Mouse (Mus musculus) limb, embryonic 12.5 days (tissue): ENCODE results near the gene Gabarap. TPM values are rescaled to one million over a fixed set of nuclear protein-coding genes. Genes with fewer than 3 reads are reported as not detected.
A peak's percentile ranks its signal among the peaks of the same experiment; 100 is the strongest.

Experiments
- ATAC-seq: fragments of 200-750 bp; cut with Nextera tagmentation; 2 replicates; pipeline ENCODE4 v1.8.0; 2017; ENCODE audit warnings: low read depth, moderate TSS enrichment; ENCODE audit not compliant: insufficient number of reproducible peaks, insufficient read depth, low FRiP score, low TSS enrichment
- H3K27ac ChIP-seq: fragments of 300-500 bp; sonication (generic); 2 replicates; pipeline ENCODE4 v1.5.1; 2016; ENCODE audit warnings: mild to moderate bottlenecking, moderate library complexity
- H3K27me3 ChIP-seq: fragments of 300-500 bp; sonication (generic); 2 replicates; pipeline ENCODE4 v1.6.1; 2016; ENCODE audit warnings: mild to moderate bottlenecking, moderate library complexity
- H3K36me3 ChIP-seq: fragments of 300-500 bp; sonication (generic); 2 replicates; pipeline ENCODE4 v1.6.1; 2016; ENCODE audit warnings: mild to moderate bottlenecking, moderate library complexity
- H3K4me1 ChIP-seq: fragments of 300-500 bp; sonication (generic); replicated peaks from 2 replicates; pipeline ENCODE4 v1.6.1; 2016
- H3K4me2 ChIP-seq: fragments of 300-500 bp; sonication (generic); 2 replicates; pipeline ENCODE4 v1.6.1; 2016; ENCODE audit warnings: mild to moderate bottlenecking, moderate library complexity
- H3K4me3 ChIP-seq: fragments of 300-500 bp; sonication (generic); replicated peaks from 2 replicates; pipeline ENCODE4 v1.5.1; 2016; ENCODE audit warnings: mild to moderate bottlenecking
- H3K9ac ChIP-seq: fragments of 300-500 bp; sonication (generic); replicated peaks from 2 replicates; pipeline ENCODE4 v1.6.1; 2016; ENCODE audit warnings: mild to moderate bottlenecking, moderate library complexity
- H3K9me3 ChIP-seq: fragments of 300-500 bp; sonication (generic); 2 replicates; pipeline ENCODE4 v1.6.1; 2016; ENCODE audit warnings: mild to moderate bottlenecking, moderate library complexity
- WGBS: fragments of 180-500 bp; shearing (Covaris S2); methylation state at CpG from one replicate; pipeline ENCODE4 v1.1.7; 2016; 5-methylcytosine and 5-hydroxymethylcytosine counted together
- polyA plus RNA-seq: library from polyadenylated mRNA; unstranded; fragments of >200 nt; fragmentation: Nextera tagmentation; extraction: Ambion mirVana; gene quantifications from 2 replicates; pipeline ENCODE4 v1.2.1, GENCODE M21; 2016

Gene Gabarap
- polyA plus RNA-seq, 1 experiment from 2014 or later = 398 TPM

DNA sequence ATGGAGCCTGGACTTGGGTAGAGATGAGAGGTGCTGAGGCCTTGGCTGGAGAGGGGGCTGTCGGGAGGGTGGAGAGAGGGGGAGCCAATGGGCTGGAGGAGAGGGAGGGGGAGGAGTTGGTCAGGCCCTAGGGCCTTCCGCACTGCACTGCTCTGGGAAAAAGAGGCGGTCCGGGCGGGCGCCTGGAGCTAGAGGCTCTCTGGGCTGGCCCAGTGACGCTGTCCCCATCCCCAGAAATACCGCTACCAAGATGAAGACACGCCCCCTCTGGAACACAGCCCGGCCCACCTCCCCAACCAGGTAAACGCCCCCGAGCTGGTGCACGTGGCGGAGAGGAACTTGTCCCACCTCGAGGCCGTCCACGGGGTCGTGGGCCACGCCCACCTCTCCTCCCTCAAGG lies 35.7 kb downstream of the Gabarap start:
- Histone ChIP-seq H3K4me1 (peaks cover 69% of the 10 kb centered on the region), H3K4me2 (peak overlapping the region; percentile 52), H3K36me3 (peaks cover 16% of the 10 kb centered on the region), H3K27me3 (no peaks in the 10 kb centered on the region), H3K9me3 (no peaks in the 10 kb centered on the region), H3K4me3 (peak overlapping the region; percentile 23), H3K9ac (no peak overlapping the region; the same call in 1 of the 2 replicates), H3K27ac (peak overlapping the region; percentile 64)
- 5% methylated on average over 19 of the region's 19 CpGs for WGBS
- peak; percentile 58 for ATAC-seq

- H3K36me3 ChIP-seq = peaks cover 23% of the 10 kb centered on the region
- peaks cover 65% of the 10 kb centered on the region for H3K4me1 ChIP-seq
- peak overlapping the region; percentile 52 for H3K4me2 ChIP-seq
- ATAC-seq = no peak
- H3K9ac ChIP-seq = no peak overlapping the region
- no peaks in the 10 kb centered on the region for H3K9me3 ChIP-seq
- H3K27ac ChIP-seq = peak overlapping the region; percentile 64
- WGBS = 36% methylated on average over 9 of the region's 9 CpGs
- H3K4me3 ChIP-seq = no peak overlapping the region
- no peaks in the 10 kb centered on the region for H3K27me3 ChIP-seq
Observed at GRCm38 (mm10) chr11:70027397-70027796, 36.5 kb downstream of the Gabarap start.

- Histone ChIP-seq H3K9ac (no peak overlapping the region; the same call in 1 of the 2 replicates), H3K4me1 (peaks cover 61% of the 10 kb centered on the region), H3K4me2 (peak overlapping the region; percentile 62), H3K27me3 (no peaks in the 10 kb centered on the region), H3K9me3 (no peaks in the 10 kb centered on the region), H3K36me3 (peaks cover 32% of the 10 kb centered on the region), H3K4me3 (peak overlapping the region; percentile 27), H3K27ac (peak overlapping the region; percentile 76)
- 30% methylated on average over 12 of the region's 12 CpGs for WGBS
- no peak for ATAC-seq
Observed at GRCm38 (mm10) chr11:70028401-70029129, 37.6 kb downstream of the Gabarap start.

- Histone ChIP-seq H3K27me3 (no peaks in the 10 kb centered on the region), H3K36me3 (peaks cover 37% of the 10 kb centered on the region), H3K4me3 (peak overlapping the region; percentile 27), H3K27ac (peak overlapping the region; percentile 76), H3K9ac (no peak overlapping the region), H3K4me2 (peak overlapping the region; percentile 62), H3K4me1 (peaks cover 54% of the 10 kb centered on the region), H3K9me3 (no peaks in the 10 kb centered on the region)
- WGBS = under 1% methylated on average over 20 of the region's 20 CpGs
- ATAC-seq = peak; percentile 68
Observed at GRCm38 (mm10) chr11:70029130-70029801, 38.3 kb downstream of the Gabarap start.

DNA sequence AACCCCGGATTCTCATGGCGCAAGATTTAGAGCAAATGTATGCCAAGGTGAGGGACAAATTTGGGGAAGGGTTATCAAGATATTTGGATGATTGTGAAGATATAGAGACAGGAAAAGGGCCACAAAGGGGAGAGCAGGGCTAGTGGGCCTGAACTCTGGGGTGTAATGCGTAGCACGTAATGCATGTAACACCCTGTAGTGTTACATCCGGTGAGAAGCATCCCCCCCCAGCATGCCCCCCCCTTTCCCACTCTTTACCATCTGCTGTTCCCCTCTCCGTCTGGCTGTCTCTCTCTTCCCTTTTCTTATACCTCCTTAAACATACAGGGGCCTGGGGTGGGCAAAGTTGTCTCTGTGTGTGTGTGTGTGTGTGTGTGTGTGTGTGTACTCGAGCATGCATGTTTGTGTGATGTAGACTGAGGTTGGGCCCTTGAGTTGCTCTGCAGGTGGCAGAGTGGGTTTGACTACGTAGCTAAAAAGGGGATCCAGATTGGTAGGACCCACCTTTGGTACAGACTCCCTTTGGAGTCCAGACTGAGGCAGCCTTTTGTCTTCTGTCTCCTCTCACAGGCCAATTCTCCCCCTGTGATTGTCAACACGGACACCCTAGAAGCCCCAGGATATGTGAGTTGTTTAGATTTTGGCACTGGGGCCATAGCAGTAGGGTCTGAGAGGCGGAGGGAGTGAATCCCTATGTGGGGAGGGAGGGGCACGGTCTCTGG lies 39.0 kb downstream of the Gabarap start:
- no peak for ATAC-seq
- Histone ChIP-seq H3K4me3 (peak overlapping the region; percentile 27), H3K9ac (no peak overlapping the region)

GRCm38 (mm10) chr11:70030651-70031320 lies 39.8 kb downstream of the Gabarap start:
- peaks cover 47% of the 10 kb centered on the region for H3K36me3 ChIP-seq
- ATAC-seq = no peak
- H3K4me1 ChIP-seq = peaks cover 46% of the 10 kb centered on the region
- no peaks in the 10 kb centered on the region for H3K27me3 ChIP-seq
- no peak overlapping the region for H3K27ac ChIP-seq
- H3K4me3 ChIP-seq = no peak overlapping the region
- H3K9me3 ChIP-seq = no peaks in the 10 kb centered on the region
- 94% methylated on average over 28 of the region's 28 CpGs for WGBS
- H3K4me2 ChIP-seq = no peak overlapping the region
- no peak overlapping the region for H3K9ac ChIP-seq

More for the DNA sequence above, 39.0 kb downstream of the Gabarap start:
- H3K9me3 ChIP-seq = no peaks in the 10 kb centered on the region
- peaks cover 42% of the 10 kb centered on the region for H3K36me3 ChIP-seq
- no peaks in the 10 kb centered on the region for H3K27me3 ChIP-seq
- peaks cover 50% of the 10 kb centered on the region for H3K4me1 ChIP-seq
- WGBS = 44% methylated on average over 11 of the region's 11 CpGs
- peak overlapping the region; percentile 62 for H3K4me2 ChIP-seq
- peak overlapping the region; percentile 76 for H3K27ac ChIP-seq

DNA sequence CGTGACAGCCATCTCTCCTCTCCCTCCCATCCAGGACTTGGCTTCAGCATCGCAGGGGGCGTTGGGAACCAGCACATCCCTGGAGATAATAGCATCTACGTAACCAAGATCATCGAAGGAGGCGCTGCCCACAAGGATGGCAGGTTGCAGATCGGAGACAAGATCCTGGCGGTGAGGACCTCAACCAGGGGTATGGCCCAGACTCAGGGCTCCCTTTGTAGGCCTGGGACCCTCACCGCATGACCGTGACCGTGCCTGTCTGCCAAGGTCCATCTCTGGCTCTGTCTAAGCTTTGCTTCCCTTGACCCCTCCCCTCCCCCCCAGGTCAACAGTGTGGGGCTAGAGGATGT lies 40.4 kb downstream of the Gabarap start:
- Histone ChIP-seq H3K36me3 (peaks cover 52% of the 10 kb centered on the region), H3K9ac (no peak overlapping the region), H3K4me1 (peaks cover 41% of the 10 kb centered on the region), H3K4me2 (no peak overlapping the region), H3K9me3 (no peaks in the 10 kb centered on the region), H3K27ac (no peak overlapping the region), H3K4me3 (no peak overlapping the region), H3K27me3 (no peaks in the 10 kb centered on the region)
- 97% methylated on average over 11 of the region's 11 CpGs for WGBS
- ATAC-seq = no peak

DNA sequence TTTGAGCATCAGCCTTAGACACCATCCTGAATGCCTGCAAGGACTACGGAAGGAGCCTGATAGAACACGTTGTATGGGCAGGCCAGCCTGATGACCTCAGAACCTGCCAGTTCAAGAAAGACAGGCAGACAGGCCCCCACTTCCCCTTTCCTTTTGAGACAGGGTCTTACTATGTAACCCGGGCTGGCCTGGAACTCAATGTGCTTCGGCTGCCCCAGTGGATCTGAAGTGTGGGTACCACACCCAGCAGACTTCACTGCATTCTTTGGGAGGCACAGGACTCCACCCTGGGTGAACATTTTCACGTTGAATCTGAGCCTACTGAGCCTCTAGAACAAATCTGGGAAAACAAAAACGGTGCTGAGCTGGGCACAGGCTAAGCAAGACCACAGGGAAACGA lies 47.2 kb downstream of the Gabarap start:
- Histone ChIP-seq H3K27me3 (no peaks in the 10 kb centered on the region), H3K9ac (no peak overlapping the region), H3K4me2 (no peak overlapping the region), H3K4me1 (no peaks in the 10 kb centered on the region), H3K9me3 (no peaks in the 10 kb centered on the region), H3K27ac (no peak overlapping the region), H3K4me3 (no peak overlapping the region), H3K36me3 (peaks cover 89% of the 10 kb centered on the region)
- 82% methylated on average over 7 of the region's 7 CpGs for WGBS
- no peak for ATAC-seq

DNA sequence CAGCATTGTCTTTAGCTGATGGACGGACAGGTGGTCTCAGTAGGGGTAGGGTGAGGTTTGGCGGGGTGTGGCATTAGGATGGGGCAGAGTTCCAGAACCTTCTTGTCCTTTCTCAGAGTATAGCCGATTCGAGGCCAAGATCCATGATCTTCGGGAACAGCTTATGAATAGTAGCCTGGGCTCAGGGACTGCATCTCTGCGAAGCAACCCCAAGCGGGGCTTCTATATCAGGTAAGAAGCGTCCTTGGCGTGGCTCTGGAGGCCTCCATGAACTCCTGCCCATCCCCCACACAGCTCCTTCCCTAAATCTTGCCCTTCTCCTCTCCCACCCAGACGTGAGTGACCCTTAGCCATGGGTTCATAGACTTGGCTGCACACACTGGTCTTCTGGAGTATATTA lies 48.7 kb downstream of the Gabarap start:
- 94% methylated on average over 10 of the region's 10 CpGs for WGBS
- Histone ChIP-seq H3K9me3 (no peaks in the 10 kb centered on the region), H3K27ac (no peak overlapping the region), H3K4me1 (no peaks in the 10 kb centered on the region), H3K27me3 (no peaks in the 10 kb centered on the region), H3K4me3 (no peak overlapping the region), H3K36me3 (peaks cover 91% of the 10 kb centered on the region), H3K4me2 (no peak overlapping the region), H3K9ac (no peak overlapping the region)
- ATAC-seq = no peak

DNA sequence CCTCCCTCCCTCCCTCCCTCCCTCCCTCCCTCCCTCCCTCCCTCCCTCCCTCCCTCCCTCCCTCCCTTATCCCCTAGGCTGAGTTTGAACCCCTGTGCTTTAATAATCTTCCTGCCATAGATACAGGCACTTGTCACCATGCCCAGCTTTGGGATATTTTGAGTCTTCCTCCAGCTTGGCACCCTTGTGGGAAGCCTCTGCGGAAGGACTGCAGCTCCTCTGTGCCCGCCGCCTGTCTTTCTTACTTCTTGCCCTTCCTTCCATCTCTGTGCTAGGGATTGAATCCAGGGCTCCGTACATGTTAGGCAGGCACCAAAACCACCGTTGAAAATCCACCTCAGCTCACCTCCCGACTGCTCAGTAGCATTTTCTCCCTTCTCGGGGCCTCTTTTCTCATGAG lies 49.2 kb downstream of the Gabarap start:
- H3K4me3 ChIP-seq = no peak overlapping the region
- H3K9me3 ChIP-seq = no peaks in the 10 kb centered on the region
- no peak overlapping the region for H3K27ac ChIP-seq
- no peak overlapping the region for H3K4me2 ChIP-seq
- WGBS = 94% methylated on average over 7 of the region's 7 CpGs
- H3K27me3 ChIP-seq = no peaks in the 10 kb centered on the region
- peaks cover 92% of the 10 kb centered on the region for H3K36me3 ChIP-seq
- no peak overlapping the region for H3K9ac ChIP-seq
- H3K4me1 ChIP-seq = no peaks in the 10 kb centered on the region
- ATAC-seq = no peak
